Mouse (Mus musculus): ENCODE data around the gene Elp5. TPM values are rescaled to one million over a fixed set of nuclear protein-coding genes. Genes with fewer than 3 reads are reported as not detected.
A peak's percentile ranks its signal among the peaks of the same experiment; 100 is the strongest.
"Not testable (repeated sequence)": the region's sequence is repeated elsewhere in the genome, so short reads cannot be mapped to it uniquely, and the experiment has no call there.

Elp5 gene
- polyA plus RNA-seq, 1 experiment from 2014 or later = 129 TPM

DNA sequence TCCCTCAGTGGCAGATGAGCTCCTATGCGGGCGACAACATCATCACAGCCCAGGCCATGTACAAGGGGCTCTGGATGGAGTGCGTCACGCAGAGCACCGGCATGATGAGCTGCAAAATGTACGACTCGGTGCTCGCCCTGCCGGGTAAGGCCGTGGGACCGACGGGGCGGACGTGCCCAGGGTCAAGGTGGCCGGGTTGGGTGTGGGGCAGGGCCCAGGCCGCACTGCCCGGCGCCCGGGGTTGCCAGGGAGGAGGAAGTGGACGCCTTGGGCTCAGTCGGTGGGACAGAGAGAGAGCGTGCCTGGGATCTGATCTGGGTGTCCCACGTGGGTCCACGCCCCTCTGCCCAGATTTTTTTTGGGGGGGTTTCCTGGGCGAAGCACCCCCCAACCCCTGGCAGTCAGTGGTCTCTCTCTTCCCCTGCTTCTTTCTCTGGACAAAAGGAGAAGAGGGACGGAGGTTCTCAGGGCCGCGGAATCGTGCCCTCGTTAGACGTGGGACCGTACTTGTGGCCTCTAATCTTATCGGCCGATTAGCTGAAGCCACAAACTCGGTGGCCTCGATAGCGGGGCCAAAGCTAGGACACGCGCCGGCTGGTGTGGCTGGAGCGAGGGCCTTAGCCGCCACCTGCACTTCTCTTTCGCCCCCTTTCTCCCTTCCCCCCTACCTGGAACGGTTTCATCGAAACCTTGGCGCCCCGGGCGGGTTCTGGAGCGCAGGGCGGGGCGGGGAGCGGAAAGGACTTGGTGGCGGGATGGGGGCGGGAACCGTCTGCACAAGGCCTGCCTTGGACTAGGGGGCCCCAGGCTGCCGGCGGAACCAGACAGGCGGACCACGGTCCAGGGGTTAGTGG, 16.1 kb downstream of the Elp5 start:
- peak overlapping the region; percentile 55 for H3K4me2 ChIP-seq (replicated peaks)
- H3K36me3 ChIP-seq = peaks cover 28% of the 10 kb centered on the region
- peak overlapping the region; percentile 19 for H3K4me3 ChIP-seq
- peaks cover 71% of the 10 kb centered on the region for H3K27me3 ChIP-seq (replicated peaks)
- H3K27ac ChIP-seq = no peak overlapping the region
- ATAC-seq (ENCODE audit: low FRiP score, low read depth) = no peak
- H3K9ac ChIP-seq = peak overlapping the region; percentile 42
- WGBS = 2% methylated on average over 59 of the region's 59 CpGs
- H3K9me3 ChIP-seq = no peaks in the 10 kb centered on the region
- H3K4me1 ChIP-seq = peaks cover 15% of the 10 kb centered on the region

GRCm38 (mm10) chr11:69965271-69966005, 16.9 kb downstream of the Elp5 start:
- Histone ChIP-seq H3K4me2 (replicated peaks) (peak overlapping the region; percentile 55), H3K9ac (no peak overlapping the region)
- WGBS = 2% methylated on average over 49 of the region's 49 CpGs

GRCm38 (mm10) chr11:69964650-69965270, 17.6 kb downstream of the Elp5 start, which contains the start of gene Cldn7:
Cldn7 (plus strand) TSS chr11:69964779.
- WGBS = 11% methylated on average over 24 of the region's 24 CpGs
- peak within 1 kb of the TSS; percentile 11; the same call in 1 of the 2 replicates for H3K4me3 ChIP-seq
- ATAC-seq (ENCODE audit: low FRiP score, low read depth) = no peak
- peak within 1 kb of the TSS; percentile 38 for H3K4me2 ChIP-seq (replicated peaks)
- H3K36me3 ChIP-seq = peaks cover 18% of the 10 kb centered on the region
- H3K9ac ChIP-seq = no peak within 1 kb of the TSS
- H3K9me3 ChIP-seq = no peaks in the 10 kb centered on the region
- H3K27ac ChIP-seq = no peak within 1 kb of the TSS
- peaks cover 71% of the 10 kb centered on the region for H3K27me3 ChIP-seq (replicated peaks)
- peaks cover 15% of the 10 kb centered on the region for H3K4me1 ChIP-seq

More at GRCm38 (mm10) chr11:69965271-69966005, 16.9 kb downstream of the Elp5 start:
- no peaks in the 10 kb centered on the region for H3K9me3 ChIP-seq
- peaks cover 71% of the 10 kb centered on the region for H3K27me3 ChIP-seq (replicated peaks)
- peaks cover 15% of the 10 kb centered on the region for H3K4me1 ChIP-seq
- H3K36me3 ChIP-seq = peaks cover 25% of the 10 kb centered on the region
- ATAC-seq (ENCODE audit: low FRiP score, low read depth) = no peak
- no peak overlapping the region for H3K27ac ChIP-seq
- peak overlapping the region; percentile 11 for H3K4me3 ChIP-seq

GRCm38 (mm10) chr11:69961841-69962240, 20.5 kb downstream of the Elp5 start:
- Histone ChIP-seq H3K4me1 (peaks cover 14% of the 10 kb centered on the region), H3K4me2 (replicated peaks) (no peak overlapping the region), H3K9me3 (no peaks in the 10 kb centered on the region), H3K9ac (no peak overlapping the region), H3K27me3 (replicated peaks) (peaks cover 52% of the 10 kb centered on the region), H3K27ac (no peak overlapping the region), H3K4me3 (no peak overlapping the region), H3K36me3 (no peaks in the 10 kb centered on the region)
- WGBS = 44% methylated on average over 5 of the region's 5 CpGs
- no peak for ATAC-seq (ENCODE audit: low FRiP score, low read depth)

DNA sequence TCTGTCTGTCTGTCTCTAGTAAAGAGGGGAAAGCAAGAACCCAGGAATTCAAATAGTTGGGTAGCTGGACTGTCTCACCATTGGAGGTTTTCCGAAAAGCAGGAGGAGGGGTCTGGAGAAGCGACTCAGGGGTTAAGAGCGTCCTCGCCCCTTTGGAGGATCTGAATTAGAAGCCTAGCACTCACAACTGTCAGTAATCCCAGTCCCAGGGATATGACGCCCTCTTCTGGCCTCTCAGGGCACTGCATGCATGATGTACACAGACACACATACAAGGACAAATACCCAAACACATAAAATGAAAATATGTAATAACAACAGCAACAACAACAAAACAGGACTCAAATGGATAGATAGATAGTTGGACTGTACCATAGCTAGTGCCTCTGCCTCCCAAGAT, 21.7 kb downstream of the Elp5 start:
- 33% methylated on average over 5 of the region's 5 CpGs for WGBS

DNA sequence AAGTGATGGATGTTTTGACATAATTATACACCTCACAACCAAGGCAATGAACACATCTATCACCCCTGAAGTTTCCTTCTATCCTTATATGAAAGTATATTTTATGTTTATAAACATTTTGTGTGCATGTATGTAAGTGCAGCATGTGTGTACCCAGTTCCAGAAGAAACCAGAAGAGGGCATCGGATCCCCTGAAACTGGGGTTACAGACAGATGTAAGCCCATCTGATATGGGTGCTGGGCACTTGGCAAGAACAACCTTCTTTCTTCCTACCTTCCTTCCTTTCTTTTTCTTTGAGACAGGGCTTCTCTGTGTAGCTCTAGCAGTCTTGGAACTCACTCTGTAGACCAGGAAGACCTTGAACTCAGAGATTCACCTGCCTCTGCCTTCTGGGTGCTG, 26.1 kb downstream of the Elp5 start:
- Histone ChIP-seq H3K27me3 (replicated peaks) (peaks cover 5% of the 10 kb centered on the region; the same call in 1 of the 2 replicates), H3K4me2 (replicated peaks) (no peak overlapping the region), H3K27ac (no peak overlapping the region), H3K9me3 (no peaks in the 10 kb centered on the region), H3K4me3 (no peak overlapping the region), H3K36me3 (no peaks in the 10 kb centered on the region), H3K9ac (no peak overlapping the region), H3K4me1 (no peaks in the 10 kb centered on the region)
- no peak for ATAC-seq (ENCODE audit: low FRiP score, low read depth)
- 74% methylated on average over 1 of the region's 1 CpGs for WGBS

More for the DNA sequence above, 21.7 kb downstream of the Elp5 start:
- no peak overlapping the region for H3K27ac ChIP-seq
- no peak overlapping the region for H3K4me3 ChIP-seq
- H3K4me1 ChIP-seq = peaks cover 5% of the 10 kb centered on the region; the same call in 1 of the 2 replicates
- peaks cover 43% of the 10 kb centered on the region for H3K27me3 ChIP-seq (replicated peaks)
- no peak overlapping the region for H3K4me2 ChIP-seq (replicated peaks)
- H3K36me3 ChIP-seq = no peaks in the 10 kb centered on the region
- no peak overlapping the region for H3K9ac ChIP-seq
- ATAC-seq (ENCODE audit: low FRiP score, low read depth) = no peak
- no peaks in the 10 kb centered on the region for H3K9me3 ChIP-seq

DNA sequence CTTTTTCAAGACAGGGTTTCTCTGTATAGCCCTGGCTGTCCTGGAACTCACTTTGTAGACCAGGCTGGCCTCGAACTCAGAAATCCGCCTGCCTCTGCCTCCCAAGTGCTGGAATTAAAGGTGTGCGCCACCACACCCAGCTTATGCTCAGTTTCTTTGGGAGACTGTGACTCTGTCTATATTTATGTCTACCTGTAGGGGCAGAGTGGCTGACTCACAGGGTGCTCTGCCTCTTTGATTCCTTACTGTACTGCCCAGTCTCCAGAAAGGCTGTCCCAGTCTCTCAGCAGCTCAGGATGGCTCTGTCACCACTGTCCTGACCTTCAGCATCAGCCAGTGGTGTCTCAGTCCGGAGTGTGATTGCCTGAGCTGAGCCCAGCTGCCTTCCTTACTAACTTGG, 26.7 kb downstream of the Elp5 start:
- WGBS = 81% methylated on average over 4 of the region's 4 CpGs
- H3K27ac ChIP-seq; H3K9ac ChIP-seq; ATAC-seq (ENCODE audit: low FRiP score, low read depth); H3K4me1 ChIP-seq; H3K4me3 ChIP-seq; H3K9me3 ChIP-seq; H3K36me3 ChIP-seq; H3K27me3 ChIP-seq (replicated peaks); H3K4me2 ChIP-seq (replicated peaks): not testable (repeated sequence)

GRCm38 (mm10) chr11:69953267-69953915, 28.9 kb downstream of the Elp5 start:
- WGBS = 75% methylated on average over 11 of the region's 11 CpGs
- Histone ChIP-seq H3K36me3 (no peaks in the 10 kb centered on the region), H3K27ac (no peak overlapping the region), H3K9ac (no peak overlapping the region), H3K9me3 (no peaks in the 10 kb centered on the region), H3K4me2 (replicated peaks) (no peak overlapping the region), H3K27me3 (replicated peaks) (peaks cover 7% of the 10 kb centered on the region; the same call in 1 of the 2 replicates), H3K4me3 (no peak overlapping the region), H3K4me1 (0 out of 2 replicates have a peak, but pooled peaks cover 2% of the 10 kb centered on the region)
- no peak for ATAC-seq (ENCODE audit: low FRiP score, low read depth)

GRCm38 (mm10) chr11:69952274-69952673, 30.0 kb downstream of the Elp5 start:
- no peak overlapping the region for H3K9ac ChIP-seq
- no peak overlapping the region for H3K4me3 ChIP-seq
- no peaks in the 10 kb centered on the region for H3K36me3 ChIP-seq
- no peak overlapping the region for H3K27ac ChIP-seq
- no peaks in the 10 kb centered on the region for H3K9me3 ChIP-seq
- peaks cover 7% of the 10 kb centered on the region; the same call in 1 of the 2 replicates for H3K27me3 ChIP-seq (replicated peaks)
- H3K4me2 ChIP-seq (replicated peaks) = no peak overlapping the region
- 43% methylated on average over 1 of the region's 1 CpGs for WGBS
- peaks cover 6% of the 10 kb centered on the region for H3K4me1 ChIP-seq
- no peak for ATAC-seq (ENCODE audit: low FRiP score, low read depth)

DNA sequence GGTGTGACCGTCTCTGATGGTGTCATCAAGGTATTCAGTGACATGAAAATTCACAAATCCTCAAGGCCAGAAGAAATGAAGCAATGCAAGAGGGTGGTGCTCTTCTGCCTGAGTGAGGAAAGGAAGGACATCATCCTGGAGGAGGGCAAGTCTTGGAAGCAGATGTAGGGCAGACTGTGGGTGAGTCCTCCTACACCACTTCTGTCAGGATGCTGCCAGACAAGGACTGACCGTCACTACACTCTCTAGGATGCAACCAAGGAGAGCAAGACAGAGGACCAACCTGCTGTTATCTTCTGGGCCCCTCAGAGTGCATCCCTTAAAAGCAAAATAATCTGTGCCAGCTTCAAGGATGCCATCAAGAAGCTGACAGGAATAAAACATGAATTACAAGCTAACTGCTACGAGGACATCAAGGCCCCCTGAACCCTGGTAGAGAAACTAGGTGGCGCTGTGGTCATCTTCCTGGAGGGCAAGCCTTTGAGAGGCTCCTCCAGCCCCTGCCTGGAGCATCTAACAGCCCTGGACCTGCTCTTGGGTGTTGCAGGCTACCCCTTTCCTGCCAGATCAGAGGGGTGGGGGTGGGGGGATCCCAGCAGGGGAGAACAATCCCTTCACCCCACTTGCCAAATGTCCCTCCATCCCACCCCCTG, 31.4 kb downstream of the Elp5 start:
- no peak for ATAC-seq (ENCODE audit: low FRiP score, low read depth)

DNA sequence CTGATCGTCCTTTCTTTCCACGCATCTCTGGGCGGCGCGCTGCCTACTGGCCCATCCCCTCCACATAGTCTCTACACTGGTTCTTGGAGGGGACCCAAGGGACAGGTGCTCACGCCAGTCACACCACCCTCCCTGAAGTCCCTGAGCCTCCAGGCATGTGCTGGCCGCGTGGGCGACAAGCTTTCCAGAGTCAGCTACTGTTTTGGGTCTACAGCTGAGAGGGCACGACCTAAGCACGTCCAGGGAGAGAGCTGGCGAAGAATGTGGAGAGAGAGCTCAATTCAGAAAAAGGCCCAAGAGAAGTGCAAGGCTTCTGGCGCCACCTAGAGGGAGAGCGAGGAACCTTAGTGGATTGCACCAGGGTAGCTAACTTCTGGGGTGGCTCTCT, 33.6 kb downstream of the Elp5 start:
- Histone ChIP-seq H3K9me3 (no peaks in the 10 kb centered on the region), H3K9ac (peak overlapping the region; percentile 30)
- under 1% methylated on average over 14 of the region's 14 CpGs for WGBS

More for the DNA sequence above, 31.4 kb downstream of the Elp5 start:
- WGBS = 47% methylated on average over 4 of the region's 4 CpGs
- H3K9ac ChIP-seq = no peak overlapping the region
- H3K36me3 ChIP-seq = no peaks in the 10 kb centered on the region
- no peaks in the 10 kb centered on the region for H3K9me3 ChIP-seq
- H3K4me2 ChIP-seq (replicated peaks) = no peak overlapping the region
- no peak overlapping the region for H3K4me3 ChIP-seq
- H3K27ac ChIP-seq = no peak overlapping the region
- peaks cover 9% of the 10 kb centered on the region for H3K4me1 ChIP-seq
- H3K27me3 ChIP-seq (replicated peaks) = peaks cover 7% of the 10 kb centered on the region; the same call in 1 of the 2 replicates

More for the DNA sequence above, 33.6 kb downstream of the Elp5 start:
- H3K36me3 ChIP-seq = peaks cover 13% of the 10 kb centered on the region; the same call in 1 of the 2 replicates
- H3K4me2 ChIP-seq (replicated peaks) = peak overlapping the region; percentile 62
- H3K4me1 ChIP-seq = peaks cover 9% of the 10 kb centered on the region
- ATAC-seq (ENCODE audit: low FRiP score, low read depth) = peak; percentile 48
- no peak overlapping the region for H3K27ac ChIP-seq
- peak overlapping the region; percentile 41 for H3K4me3 ChIP-seq
- 0 out of 2 replicates have a peak, but pooled peaks cover 5% of the 10 kb centered on the region for H3K27me3 ChIP-seq (replicated peaks)
